Mouse (Mus musculus) heart, postnatal 10 days (tissue): ENCODE results near the gene Upp2. TPM values are rescaled to one million over a fixed set of nuclear protein-coding genes. Genes with fewer than 3 reads are reported as not detected.
A peak's percentile ranks its signal among the peaks of the same experiment; 100 is the strongest.

ENCODE experiments used
- DNase-seq, 2 experiments: peaks; one replicate each; pipeline ENCODE4 v3.0.0; 2021
- intact Hi-C: fragments of 180-260 bp; cut with DNase I; formaldehyde crosslinking; loops from one replicate; pipeline ENCODE4 v1.15.1; 2025
- total RNA-seq, 2 experiments: library from RNA; stranded (reverse); gene quantifications; 2 replicates each; pipeline ENCODE4 v1.2.3; 2021

Gene Upp2
- total RNA-seq, 2 experiments from 2014 or later: 1.8 to 2.6 TPM

DNA sequence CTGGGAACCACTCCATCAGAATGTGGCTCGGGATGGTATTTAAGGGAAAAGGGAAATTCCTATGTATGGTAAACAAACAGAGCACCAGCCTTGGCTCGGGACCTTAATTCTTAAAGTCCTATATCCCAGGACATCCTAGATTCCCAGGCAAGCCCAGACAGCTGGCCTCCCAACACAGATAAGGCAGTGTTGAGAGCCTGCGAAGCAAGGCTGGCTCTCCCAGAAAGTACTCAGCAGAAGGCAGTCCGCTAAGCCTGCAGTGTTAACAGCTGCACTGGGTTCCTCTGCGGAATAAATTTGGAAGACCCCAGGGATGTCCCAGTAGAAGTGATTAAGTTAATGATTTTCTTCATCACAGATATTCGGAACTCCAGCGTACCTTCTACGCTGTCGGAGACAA is 16.6 kb upstream of the Upp2 start:
- intact Hi-C loops: no loop called here
- no peak for DNase-seq

DNA sequence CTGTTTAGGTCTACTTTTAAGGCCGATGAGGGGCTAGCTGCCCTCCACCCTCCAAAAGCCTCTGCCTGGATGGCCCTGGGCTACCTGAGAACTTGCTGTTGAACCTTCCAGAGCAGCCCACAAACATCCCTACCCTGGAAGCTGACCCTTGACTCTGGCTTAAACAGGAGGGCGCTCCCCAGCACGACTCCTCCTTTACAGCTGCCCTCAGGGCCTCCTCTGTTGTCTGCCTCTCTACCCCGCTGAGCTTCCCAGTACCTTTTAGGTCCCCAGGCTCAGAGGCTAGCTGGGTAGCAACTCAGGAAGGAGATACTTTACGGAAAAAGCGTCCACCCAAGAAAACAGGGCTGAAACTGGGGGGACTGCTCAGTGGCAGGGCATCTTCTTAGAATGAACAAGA is 15.2 kb upstream of the Upp2 start:
- DNase-seq: no peak
- intact Hi-C loops: no loop called here

DNA sequence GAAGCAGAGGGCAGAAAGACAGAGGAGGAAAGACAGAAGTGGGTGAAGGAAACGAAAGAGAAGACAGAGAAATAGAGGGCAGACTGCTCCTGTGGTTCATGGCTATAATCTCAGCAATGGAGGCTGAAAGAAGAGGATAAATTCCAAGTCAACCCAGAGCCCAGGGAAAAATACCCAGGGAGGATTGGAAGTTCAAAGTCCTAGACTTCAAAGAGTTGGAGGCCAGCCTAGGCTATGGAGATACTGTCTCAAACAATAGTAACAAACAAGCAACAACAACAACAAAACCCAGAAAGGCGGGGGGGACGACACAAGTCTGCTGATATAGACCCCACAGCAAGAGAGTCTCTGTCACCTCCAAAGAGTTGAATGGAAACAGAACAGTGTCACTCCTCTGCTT is 14.8 kb upstream of the Upp2 start:
- no peak for DNase-seq
- intact Hi-C loops: no loop called here

DNA sequence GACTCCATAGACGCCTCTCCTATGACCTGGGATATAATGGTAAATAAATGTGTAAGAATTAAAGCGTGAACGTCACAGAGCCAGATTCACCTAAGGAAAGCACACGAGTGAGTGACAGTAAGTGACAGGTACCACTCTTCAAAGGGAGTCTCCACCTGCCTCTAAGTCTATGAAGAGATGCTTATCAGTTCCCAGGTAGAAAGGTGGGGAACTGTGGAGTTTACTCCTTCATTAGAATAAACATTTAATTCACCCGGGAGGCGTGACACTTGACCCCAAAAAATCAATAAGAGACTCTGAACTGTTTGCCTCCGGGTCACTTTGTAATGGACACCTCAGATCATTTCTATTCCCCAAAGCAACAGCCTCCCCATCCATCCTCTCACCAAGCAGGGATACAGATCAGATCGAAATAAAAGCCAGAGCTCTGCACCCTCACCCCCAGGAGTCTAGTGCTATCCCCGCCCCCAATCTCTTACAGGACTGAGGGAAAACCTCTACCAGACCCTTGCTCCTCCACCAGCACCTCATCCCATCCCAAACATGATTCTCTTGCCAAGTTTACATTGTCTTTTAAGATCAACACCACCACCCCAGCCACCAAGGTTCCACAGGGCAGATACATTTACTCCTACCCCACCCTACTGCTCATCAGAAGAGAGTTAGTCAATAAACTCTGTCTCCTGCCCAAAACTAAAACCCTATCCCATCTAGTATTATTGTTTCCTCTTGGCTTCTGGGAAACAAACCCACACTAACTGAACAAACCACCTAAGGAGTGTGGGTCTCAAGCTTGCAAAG is 9.9 kb upstream of the Upp2 start:
- intact Hi-C loops: no loop called here
- DNase-seq: no peak

DNA sequence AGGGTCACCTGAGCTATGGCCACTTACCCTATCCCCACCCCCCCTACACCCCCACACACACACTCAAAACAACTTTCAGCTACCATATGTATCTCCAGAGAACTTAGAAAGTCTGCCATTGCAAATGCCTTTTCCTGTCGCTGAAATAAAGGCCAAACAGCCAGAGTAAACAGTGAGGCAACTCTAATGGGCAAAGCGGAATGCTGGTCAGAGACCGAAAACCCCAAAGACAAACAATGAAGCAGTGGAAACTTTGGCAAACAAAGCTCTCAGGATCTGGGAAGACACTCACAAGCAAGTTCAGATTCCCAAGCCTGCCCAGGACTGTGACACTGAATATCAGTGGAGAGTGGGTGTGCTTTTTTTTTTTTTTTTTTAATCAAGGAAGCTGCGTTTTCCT is 5.0 kb upstream of the Upp2 start:
- no peak for DNase-seq
- intact Hi-C loops: no loop called here

DNA sequence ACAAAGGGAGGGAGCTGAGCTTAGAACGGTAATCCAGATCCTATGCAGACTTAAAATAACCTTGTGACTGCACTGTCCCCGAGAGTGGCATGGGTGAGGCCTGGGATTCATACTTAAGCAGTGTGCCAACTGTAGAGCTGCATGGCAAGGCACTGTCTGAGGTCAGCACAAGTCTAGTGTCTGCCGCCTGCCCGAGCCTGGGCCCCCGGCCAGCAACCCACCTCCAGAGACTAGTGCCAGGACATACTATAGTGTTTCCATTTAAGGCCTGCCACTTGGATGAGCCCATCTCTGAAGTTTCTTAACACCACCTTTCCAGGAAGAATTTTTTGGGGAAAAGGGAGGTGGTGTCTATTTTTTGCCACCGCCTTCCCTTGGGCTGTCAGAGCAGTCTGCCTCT is 1.8 kb upstream of the Upp2 start:
- peak; percentile 65 to 78 for DNase-seq
- intact Hi-C loops: loop anchor here (5.0 kb wide), 2 partner anchors 48 to 102 kb away; no protein-coding TSS in a partner anchor

DNA sequence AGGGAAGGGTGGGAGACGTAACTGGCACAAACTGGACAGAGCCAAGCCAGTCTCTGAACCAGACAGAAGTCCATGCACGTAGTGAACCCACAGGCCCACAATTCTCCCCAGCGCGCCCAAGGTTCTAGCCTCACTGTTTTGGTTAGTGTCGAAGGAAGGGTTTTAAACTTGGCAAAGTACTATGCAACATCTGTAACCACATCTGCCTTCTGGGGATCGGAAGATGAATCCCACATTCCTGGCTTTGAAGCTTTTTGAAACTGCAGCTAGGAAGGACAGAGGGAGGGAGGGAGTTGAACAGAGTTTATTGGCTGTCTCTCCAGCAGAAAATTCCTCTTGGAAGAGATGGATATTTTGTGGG is 1.1 kb upstream of the Upp2 start:
- intact Hi-C loops: loop anchor here (1.0 to 5.0 kb wide), 4 partner anchors 34 to 101 kb away; no protein-coding TSS in a partner anchor
- peak in 1 of 2 experiments; percentile 51 for DNase-seq

DNA sequence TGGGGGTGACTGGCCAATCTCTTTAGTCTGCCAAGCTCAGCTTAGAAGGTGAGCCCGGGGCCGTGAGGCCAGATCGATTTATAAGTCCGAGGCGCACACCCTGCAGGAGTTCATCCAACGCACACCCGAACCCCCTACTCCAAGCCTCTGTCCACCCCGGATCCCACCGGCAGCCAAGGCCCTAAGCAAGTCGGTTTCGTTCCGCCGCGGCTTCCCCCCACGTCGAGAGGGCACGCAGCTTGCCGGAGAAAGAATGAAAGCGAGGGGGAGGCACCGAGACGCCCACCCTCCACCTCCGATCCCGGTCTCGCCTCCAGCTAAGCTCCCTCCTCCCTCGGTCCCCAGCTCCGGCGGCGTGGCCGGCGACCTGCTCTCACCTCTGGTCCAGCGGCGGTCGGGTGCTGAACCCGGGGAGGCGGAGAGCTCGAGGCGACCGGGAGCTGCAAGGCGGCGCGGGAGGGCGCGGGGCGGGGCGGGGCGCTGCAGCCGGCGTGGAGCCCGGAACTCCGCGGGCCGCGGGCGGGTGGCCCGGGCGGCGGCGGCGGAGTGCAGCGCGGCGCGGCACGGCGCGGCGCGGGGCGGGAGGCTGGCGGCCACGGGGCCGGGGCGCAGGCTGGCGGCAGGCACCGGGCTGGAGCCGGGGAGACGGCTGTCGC is 560 bp upstream of the Upp2 start:
- peak; percentile 75 to 76 for DNase-seq
- intact Hi-C loops: loop anchor here (1.0 to 5.0 kb wide), 4 partner anchors 34 to 101 kb away; no protein-coding TSS in a partner anchor

DNA sequence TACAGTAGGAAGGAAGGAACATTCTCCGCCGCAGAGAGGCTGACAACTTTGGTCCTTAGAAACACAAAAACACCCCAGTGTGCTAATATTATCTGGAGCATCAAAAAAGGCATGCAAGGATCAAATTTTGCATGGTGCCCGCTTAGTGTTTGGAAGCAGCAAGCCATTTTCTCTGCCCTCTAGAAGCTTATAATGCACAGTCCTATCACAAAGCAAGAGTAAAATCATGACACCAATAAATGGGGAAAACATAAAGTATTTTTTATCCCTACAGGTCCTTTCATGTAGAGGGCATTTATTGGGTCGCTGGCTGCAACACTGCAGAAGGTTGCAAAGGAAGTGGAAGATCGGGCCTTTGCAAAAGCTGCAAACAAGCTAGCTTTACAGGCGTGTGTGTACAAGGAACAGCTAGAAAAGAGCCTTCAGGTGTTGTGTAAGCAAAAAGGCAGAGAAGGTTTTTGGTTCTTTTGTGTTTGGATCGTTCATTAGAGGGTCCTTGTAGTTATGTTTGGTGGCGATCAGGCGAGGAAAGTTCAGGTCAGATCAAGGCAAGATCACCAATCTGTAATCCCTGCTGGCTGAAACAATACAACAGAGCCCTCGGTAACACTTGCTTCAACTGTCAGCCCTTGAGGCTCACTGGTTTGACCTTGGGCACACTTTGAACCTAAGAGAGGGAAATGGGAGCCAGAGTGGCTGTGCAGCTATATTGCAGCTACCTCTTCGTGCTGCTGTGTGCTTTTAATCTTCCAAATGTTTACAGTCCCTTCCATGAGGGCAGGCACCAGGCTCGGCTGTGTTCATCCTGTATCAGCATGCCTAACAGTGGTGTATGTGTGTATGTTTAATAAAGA is 995 bp downstream of the Upp2 start:
- intact Hi-C loops: loop anchor here (2.0 to 5.0 kb wide), 3 partner anchors 51 to 99 kb away; no protein-coding TSS in a partner anchor
- DNase-seq: peak in 1 of 2 experiments; percentile 37

DNA sequence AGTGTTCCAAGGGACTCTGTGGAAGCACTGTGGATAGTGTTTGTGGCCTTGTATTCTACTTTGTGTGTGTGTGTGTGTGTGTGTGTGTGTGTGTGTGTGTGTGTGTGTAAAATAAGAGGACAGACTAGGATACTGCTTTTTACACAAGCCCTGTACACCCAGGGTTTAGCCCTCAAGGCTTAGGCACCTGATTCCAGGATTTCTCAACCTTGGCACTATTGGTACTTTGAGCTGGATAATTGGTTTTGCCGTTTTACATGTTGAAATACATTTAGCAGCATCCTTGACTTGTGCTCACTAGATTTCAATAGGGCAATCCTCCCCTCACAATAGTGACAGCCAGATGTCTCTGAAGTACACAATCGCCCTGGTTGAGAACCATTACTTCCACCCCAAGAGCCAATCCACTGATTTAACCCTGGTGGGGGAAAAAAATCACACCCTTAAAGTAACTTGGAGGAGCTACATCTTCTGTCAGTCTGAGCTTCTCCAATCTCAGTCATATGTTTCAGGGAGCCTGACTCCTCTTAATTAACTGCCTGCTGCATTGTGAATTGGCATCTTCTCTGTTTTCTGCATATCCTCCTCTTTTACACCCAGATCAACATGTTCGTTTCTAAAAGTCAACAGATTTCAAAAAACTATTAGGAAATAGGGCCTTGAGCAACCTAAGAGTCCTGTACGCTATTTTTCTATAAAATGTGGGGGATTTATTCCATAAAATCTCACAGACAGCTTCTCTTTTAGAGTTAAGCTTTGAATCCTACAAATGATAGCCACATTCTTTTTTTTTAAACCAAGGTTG is 1.9 kb downstream of the Upp2 start:
- DNase-seq: no peak
- intact Hi-C loops: loop anchor here (5.0 kb wide), 2 partner anchors 52 to 98 kb away; no protein-coding TSS in a partner anchor

DNA sequence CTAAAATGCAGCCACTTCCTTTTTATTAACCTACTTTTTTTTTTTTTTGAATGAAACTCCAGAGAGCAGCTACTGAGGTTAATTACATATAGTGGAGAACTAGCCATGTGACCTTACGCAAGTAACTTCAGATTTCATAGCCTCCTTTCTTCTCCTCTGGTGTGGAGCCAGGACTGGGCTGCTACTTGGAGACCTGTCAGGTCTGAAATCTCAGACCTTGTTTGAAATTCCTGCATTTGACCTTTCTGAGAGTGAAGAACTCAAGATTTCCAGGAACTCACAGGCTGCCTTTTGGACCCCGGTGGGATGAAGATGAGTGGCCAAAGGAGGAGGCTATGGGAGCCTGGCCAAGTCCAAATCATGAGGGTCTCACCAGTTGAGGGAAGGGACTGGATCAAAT is 7.1 kb downstream of the Upp2 start:
- intact Hi-C loops: no loop called here
- no peak for DNase-seq

DNA sequence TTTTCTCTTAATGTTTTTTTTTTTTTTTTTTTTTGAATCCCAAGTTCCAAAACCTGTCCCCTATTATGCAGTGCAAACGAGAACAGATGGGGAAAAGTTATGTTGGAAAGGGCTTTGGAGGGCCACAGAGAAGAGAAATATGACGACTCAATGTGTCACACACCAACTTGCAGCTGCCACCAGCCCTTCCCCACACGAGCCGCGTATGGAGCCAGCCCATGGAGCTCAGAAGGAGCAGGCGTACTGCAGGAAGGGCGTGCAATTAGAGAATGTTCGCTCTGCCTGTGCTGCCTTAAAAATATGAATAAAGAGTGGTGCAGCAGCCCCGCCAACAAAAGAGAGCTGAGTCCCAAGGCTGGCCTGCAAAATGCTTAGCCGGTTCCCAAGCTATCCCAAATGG is 19.2 kb downstream of the Upp2 start:
- intact Hi-C loops: no loop called here
- DNase-seq: no peak

DNA sequence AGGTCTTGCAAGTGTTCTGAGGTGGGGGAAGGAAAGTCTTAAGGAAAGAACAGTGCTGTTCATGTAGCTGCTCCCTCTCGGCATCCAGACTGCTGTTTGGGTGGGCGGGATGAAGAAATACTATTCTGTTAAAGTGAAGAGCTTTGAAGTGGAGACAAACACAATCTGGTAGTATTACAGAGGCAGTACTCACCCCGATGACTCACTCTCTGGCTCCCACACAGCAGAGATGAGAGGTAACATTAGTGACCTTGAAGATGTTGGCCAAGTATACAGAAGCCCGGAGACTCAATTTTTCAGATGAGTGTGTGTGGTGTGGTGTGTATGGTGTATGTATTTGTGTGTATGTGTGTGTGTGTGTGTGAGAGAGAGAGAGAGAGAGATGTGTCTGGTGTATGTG is 22.5 kb downstream of the Upp2 start:
- DNase-seq: peak; percentile 34 to 51
- intact Hi-C loops: no loop called here

DNA sequence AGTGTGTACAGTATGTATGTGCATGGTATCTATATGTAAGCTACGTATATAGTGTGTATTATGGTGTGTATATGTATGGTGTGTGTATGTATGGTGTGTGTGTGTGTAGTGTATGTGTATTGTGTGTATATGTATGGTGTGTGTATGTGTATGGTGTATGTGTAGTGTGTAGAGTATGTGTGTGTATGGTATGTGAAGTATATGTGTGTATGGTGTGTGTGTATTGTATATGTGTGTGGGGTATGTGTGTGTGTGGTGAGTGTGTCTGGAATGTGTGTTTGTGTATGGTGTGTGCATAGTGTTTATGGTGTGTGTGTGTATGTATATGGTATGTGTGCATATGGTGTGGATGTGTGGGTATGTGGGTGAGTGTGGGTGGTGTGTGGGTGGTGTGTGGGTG is 23.0 kb downstream of the Upp2 start:
- DNase-seq: no peak
- intact Hi-C loops: no loop called here

DNA sequence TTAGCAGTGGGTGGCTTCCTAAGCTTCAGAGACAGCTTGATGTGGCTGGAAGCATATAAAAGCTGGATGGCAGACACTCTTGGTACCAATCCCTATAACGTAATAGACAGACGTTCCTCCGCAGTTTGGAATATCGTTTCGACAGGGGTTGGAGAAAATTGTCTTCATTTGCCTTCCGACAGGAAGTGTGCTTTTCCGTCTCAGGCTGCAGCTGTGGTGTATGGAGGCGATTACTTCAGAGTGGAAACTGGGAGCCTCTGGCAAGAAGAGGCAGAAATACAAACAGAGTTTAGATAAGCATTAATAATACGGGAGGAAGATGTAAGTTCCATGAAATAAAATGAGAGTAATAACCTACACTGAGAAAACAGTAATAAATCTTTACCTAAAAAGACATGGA is 28.3 kb downstream of the Upp2 start:
- intact Hi-C loops: no loop called here
- peak; percentile 28 to 33 for DNase-seq

DNA sequence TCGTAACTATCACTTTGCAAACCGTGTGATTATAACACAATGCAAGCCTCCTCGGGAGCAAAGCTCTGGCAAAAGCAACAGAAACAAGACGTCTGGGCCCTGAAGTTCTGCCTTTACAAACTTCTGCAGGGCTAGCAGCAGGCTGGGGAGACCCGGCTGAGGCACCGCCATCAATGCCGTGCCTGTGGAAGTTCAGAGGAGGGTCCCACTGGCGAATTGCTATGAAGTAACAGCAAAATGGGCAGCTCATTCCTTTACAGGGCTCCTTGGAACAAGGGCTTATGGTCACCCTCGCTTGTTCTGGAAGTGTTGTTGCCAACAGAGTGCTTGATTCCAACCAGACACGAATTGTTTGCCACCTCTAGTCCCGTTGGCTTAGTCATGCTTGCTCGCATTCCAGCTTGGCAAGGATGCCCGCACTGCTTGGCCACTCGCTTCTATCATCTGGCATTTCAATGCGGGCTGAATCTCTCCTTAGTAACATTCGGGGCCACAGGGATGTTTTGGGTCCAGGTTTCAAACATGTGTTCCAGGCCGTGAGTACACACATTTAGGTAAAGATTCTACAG is 29.8 kb downstream of the Upp2 start:
- DNase-seq: peak; percentile 57 to 66
- intact Hi-C loops: no loop called here

DNA sequence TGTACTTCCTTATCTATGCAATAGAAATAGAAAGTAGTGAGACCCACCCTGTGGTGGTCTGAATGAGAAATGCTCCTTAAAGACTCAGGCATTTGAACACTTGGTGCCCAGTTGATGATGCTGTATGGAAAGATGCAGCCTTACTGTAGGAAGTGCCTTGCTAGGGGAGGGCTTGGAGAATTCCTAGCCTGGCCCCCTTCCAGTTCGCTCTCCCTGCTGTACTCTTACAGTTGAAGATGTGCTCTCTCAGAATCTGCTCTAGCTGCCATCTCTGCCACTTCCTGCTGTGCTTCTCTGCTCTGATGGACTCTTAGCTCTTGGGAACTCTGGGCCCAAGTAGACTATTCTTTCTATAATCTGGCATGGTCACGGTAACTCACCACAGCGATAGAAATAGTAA is 30.5 kb downstream of the Upp2 start:
- no peak for DNase-seq
- intact Hi-C loops: no loop called here

DNA sequence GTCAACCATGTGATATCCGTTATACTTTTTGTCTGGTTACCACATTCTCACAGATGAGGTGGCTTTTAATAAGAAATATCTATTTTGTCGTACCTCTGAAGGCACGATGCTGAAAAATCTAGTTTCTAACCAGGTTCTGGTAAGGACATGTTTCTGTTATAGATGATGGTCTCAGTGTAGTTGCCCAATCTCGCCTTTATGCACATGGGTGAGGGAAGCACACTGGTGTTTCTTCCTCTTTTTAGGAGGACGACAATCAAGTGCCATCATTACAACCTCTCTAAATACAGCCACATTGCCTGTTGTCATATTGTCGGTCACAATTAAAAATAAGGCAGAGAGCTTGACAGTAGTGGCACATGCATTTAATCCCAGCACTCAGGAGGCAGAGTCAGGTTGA is 32.5 kb downstream of the Upp2 start:
- intact Hi-C loops: loop anchor here (5.0 kb wide), 1 partner anchor 68 kb away; no protein-coding TSS in a partner anchor
- no peak for DNase-seq

DNA sequence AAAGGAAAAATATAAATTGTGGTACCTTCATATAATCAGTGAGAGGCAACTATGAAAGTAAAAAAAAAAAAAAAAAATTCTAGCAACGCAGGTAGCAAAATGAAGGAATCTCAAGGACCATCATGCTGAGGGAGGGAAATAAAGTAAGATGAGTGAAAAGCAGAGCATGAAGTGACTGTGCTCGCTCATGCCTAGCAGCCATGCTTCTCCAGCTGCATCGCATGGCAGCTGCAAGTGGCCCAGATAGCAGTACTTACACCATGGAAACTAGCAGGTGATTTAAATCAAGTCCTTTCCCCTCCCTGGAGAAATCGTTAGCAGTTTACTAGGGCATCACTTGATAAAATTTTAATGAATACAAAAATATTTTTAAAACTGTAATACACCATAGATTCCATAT is 34.3 kb downstream of the Upp2 start:
- intact Hi-C loops: loop anchor here (5.0 kb wide), 1 partner anchor 66 kb away; no protein-coding TSS in a partner anchor
- no peak for DNase-seq

DNA sequence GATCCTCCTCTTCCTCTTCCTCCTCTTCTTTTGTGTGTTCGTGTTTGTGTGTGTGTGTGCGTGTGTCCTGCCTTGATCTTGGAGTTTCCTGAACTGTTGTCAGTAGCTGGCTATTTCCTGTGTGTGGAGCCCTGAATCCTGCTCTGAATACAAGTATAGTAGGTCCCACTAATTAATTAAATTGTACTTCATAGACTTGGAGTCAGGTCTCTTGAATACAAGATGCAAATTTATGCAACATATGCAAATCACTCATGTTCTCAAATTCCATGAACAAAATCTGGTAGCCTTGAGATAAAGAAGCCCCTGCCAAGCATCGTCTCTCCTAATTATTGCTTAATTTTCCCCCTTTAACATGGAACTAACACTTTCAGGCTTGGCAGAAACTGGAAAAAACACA is 36.3 kb downstream of the Upp2 start:
- no peak for DNase-seq
- intact Hi-C loops: loop anchor here (5.0 kb wide), 1 partner anchor 64 kb away; no protein-coding TSS in a partner anchor
